Mouse (Mus musculus) subcutaneous adipose tissue, adult 2 months (tissue): ENCODE results near the gene Tenm1. TPM values are rescaled to one million over a fixed set of nuclear protein-coding genes. Genes with fewer than 3 reads are reported as not detected.

Source experiments
- polyA plus RNA-seq: library from polyadenylated mRNA; depleted of rRNA; stranded (reverse); fragments of >200 nt; gene quantifications from 2 replicates; pipeline ENCODE4 v1.2.3, GENCODE M21; 2012; ENCODE audit warnings: low replicate concordance; rRNA removed

Gene Tenm1
- 1.9 TPM in 1 of 2 replicates, not detected in the other for polyA plus RNA-seq

DNA sequence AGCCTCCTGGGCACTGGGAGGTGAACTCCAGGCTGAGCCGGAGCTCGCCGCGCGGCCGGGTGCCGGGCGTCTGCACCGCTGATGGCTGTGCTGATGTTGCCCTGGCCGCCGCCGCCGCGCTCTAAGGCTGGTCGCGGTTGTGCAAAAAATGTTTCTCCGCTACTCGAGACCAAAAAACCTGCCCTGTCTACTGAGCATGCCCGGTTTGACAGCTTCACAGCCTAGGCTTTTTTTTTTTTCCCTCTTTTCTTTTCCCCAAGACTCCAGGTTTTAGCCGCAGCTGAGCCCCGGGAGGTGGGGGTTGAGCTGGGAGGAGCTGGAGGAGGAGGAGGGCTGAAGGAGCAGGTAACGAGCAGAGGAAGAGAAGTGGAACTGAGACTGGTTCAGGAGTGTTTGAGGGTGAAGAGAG is at the start of gene Tenm1:
TSS of gene Tenm1 (minus strand) at position 272 of the 409 bp plus-strand sequence.

DNA sequence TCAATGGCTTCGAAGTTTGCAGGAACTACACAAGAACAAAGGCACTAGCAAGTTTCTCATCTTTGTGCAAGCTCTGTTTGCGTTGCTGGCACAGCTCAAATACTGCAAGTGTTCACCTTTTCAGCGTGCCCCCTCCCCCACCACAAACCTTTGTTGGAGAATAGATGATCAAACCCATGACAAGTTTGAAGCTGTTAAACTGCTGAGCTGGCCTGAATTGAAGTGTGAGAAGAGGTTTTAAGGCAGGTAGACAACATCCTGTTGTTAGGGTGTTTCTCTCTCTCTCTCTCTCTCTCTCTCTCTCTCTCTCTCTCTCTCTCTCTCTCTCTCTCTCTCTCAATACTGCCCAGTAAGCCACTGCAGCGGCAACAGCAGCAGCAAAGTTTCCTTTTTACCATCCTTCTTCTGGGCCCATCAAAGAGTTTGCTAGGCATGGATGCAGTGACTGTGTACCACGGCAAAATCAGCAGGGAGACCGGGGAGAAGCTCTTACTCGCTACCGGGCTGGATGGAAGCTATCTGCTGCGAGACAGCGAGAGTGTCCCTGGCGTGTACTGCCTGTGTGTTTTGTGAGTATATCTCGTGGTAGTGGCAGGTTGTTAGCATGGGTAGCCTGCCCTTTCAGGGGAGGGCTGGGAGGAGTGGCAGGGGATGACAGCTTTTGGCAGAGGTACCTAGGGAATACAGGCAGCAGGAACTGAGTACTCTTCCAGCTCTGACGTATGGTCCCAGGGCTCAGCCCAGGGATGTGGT is 926.5 kb downstream of the Tenm1 start, which contains the start of gene Sh2d1a:
TSS of gene Sh2d1a (plus strand) at position 163 of the 753 bp plus-strand sequence.

DNA sequence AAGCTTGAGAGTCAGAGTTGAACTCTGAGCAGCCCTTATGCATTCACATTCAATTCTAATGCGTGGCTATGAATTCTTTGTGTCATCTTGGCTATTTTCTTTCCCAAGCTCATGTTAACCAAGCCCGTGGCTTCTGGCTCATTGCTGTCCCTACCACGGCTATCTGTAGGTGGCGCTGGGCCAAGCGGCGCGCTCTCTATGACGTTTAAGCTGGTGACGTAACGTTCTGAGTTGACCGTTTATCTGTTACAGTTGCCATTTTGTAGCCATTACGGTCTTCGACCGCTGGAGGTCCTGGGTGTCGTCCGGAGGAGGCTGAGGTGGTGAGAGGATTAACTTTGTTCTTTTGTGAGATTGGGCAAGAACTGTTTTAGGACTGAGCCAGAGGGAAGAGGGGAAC is 939.5 kb downstream of the Tenm1 start, which contains the start of gene Tex13c2:
TSS of gene Tex13c2 (plus strand) at position 246 of the 400 bp plus-strand sequence.

Other genes starting within 250 kb of the Tenm1 start
- not detected in 2 replicates for gene Tex13c1, start 162.0 kb upstream of the Tenm1 start, polyA plus RNA-seq